Mouse (Mus musculus): ENCODE measurements around the gene Heatr4. TPM values are rescaled to one million over a fixed set of nuclear protein-coding genes. Genes with fewer than 3 reads are reported as not detected.

Heatr4 gene
- polyA plus RNA-seq, 1 experiment from 2014 or later: not detected

- peaks cover 14 to 22% of the 10 kb centered on the region in 2 experiments for H3K4me1 ChIP-seq (ENCODE audit: control insufficient read depth in 2 of 2, insufficient read depth in 2 of 2, low read length in 2 of 2)
- H3K9ac ChIP-seq (ENCODE audit: low read length): no peak overlapping the region
- WGBS: 63% methylated on average over 2 of the region's 2 CpGs
These were observed 12.6 kb upstream of the Heatr4 start for GRCm38 (mm10) chr12:83997221-83997620.

GRCm38 (mm10) chr12:83989378-83989777 is 4.7 kb upstream of the Heatr4 start:
- no peak overlapping the region for H3K9ac ChIP-seq (ENCODE audit: low read length)
- H3K4me2 ChIP-seq (ENCODE audit: low read length): peak overlapping the region; percentile 73; the same call in 1 of the 2 replicates
- H3K9me3 ChIP-seq (ENCODE audit: control insufficient read depth, low read length): no peaks in the 10 kb centered on the region
- no peak overlapping the region for H3K27ac ChIP-seq (replicated peaks in 1 of 2; ENCODE audit: control insufficient read depth in 1 of 2, insufficient read depth in 1 of 2, low read depth in 2 of 2, low read length in 2 of 2)
- no peak overlapping the region; a peak in 2 of 4 replicates for H3K4me3 ChIP-seq (ENCODE audit: control insufficient read depth in 1 of 2, insufficient read depth in 1 of 2, low read depth in 1 of 2, low read length in 2 of 2)
- no peaks in the 10 kb centered on the region for H3K27me3 ChIP-seq (ENCODE audit: control insufficient read depth, insufficient read depth, low read length)
- peaks cover 9 to 14% of the 10 kb centered on the region in 2 experiments; a peak in 3 of 4 replicates for H3K4me1 ChIP-seq (ENCODE audit: control insufficient read depth in 2 of 2, insufficient read depth in 2 of 2, low read length in 2 of 2)
- no peak for ATAC-seq (ENCODE audit: insufficient number of reproducible peaks, insufficient read depth, low FRiP score, low read depth)
- H3K36me3 ChIP-seq (ENCODE audit: control insufficient read depth, insufficient read depth, low read length): peaks cover 29% of the 10 kb centered on the region
- WGBS: 94% methylated on average over 4 of the region's 4 CpGs

More at GRCm38 (mm10) chr12:83997221-83997620, 12.6 kb upstream of the Heatr4 start:
- Histone ChIP-seq H3K4me2 (ENCODE audit: low read length) (no peak overlapping the region), H3K9me3 (ENCODE audit: control insufficient read depth, low read length) (peaks cover 7% of the 10 kb centered on the region), H3K27me3 (ENCODE audit: control insufficient read depth, insufficient read depth, low read length) (no peaks in the 10 kb centered on the region), H3K27ac (replicated peaks in 1 of 2; ENCODE audit: control insufficient read depth in 1 of 2, insufficient read depth in 1 of 2, low read depth in 2 of 2, low read length in 2 of 2) (no peak overlapping the region), H3K36me3 (ENCODE audit: control insufficient read depth, insufficient read depth, low read length) (peaks cover 19% of the 10 kb centered on the region), H3K4me3 (ENCODE audit: control insufficient read depth in 1 of 2, insufficient read depth in 1 of 2, low read depth in 1 of 2, low read length in 2 of 2) (no peak overlapping the region)
- ATAC-seq (ENCODE audit: insufficient number of reproducible peaks, insufficient read depth, low FRiP score, low read depth): no peak

- Histone ChIP-seq H3K4me1 (ENCODE audit: control insufficient read depth in 2 of 2, insufficient read depth in 2 of 2, low read length in 2 of 2) (peaks cover 9 to 14% of the 10 kb centered on the region in 2 experiments; a peak in 3 of 4 replicates), H3K4me2 (ENCODE audit: low read length) (peak overlapping the region; percentile 73), H3K36me3 (ENCODE audit: control insufficient read depth, insufficient read depth, low read length) (peaks cover 20% of the 10 kb centered on the region), H3K27ac (replicated peaks in 1 of 2; ENCODE audit: control insufficient read depth in 1 of 2, insufficient read depth in 1 of 2, low read depth in 2 of 2, low read length in 2 of 2) (peak overlapping the region; percentile 98 to 100), H3K9me3 (ENCODE audit: control insufficient read depth, low read length) (no peaks in the 10 kb centered on the region), H3K9ac (ENCODE audit: low read length) (peak overlapping the region; percentile 92), H3K4me3 (ENCODE audit: control insufficient read depth in 1 of 2, insufficient read depth in 1 of 2, low read depth in 1 of 2, low read length in 2 of 2) (peak overlapping the region; percentile 66 to 92), H3K27me3 (ENCODE audit: control insufficient read depth, insufficient read depth, low read length) (no peaks in the 10 kb centered on the region)
- no peak for ATAC-seq (ENCODE audit: insufficient number of reproducible peaks, insufficient read depth, low FRiP score, low read depth)
- 67% methylated on average over 4 of the region's 4 CpGs for WGBS
These were observed 3.8 kb upstream of the Heatr4 start for GRCm38 (mm10) chr12:83988483-83988882.

GRCm38 (mm10) chr12:83987583-83988441 is 3.2 kb upstream of the Heatr4 start, which contains the start of gene Acot2:
Acot2 (plus strand) TSS chr12:83987861.
- Histone ChIP-seq H3K4me1 (ENCODE audit: control insufficient read depth in 2 of 2, insufficient read depth in 2 of 2, low read length in 2 of 2) (peaks cover 9 to 14% of the 10 kb centered on the region in 2 experiments; a peak in 3 of 4 replicates), H3K9me3 (ENCODE audit: control insufficient read depth, low read length) (no peaks in the 10 kb centered on the region), H3K27me3 (ENCODE audit: control insufficient read depth, insufficient read depth, low read length) (no peaks in the 10 kb centered on the region), H3K4me2 (ENCODE audit: low read length) (peak within 1 kb of the TSS; percentile 73), H3K4me3 (ENCODE audit: control insufficient read depth in 1 of 2, insufficient read depth in 1 of 2, low read depth in 1 of 2, low read length in 2 of 2) (peak within 1 kb of the TSS; percentile 66 to 92), H3K9ac (ENCODE audit: low read length) (peak within 1 kb of the TSS; percentile 92), H3K36me3 (ENCODE audit: control insufficient read depth, insufficient read depth, low read length) (peaks cover 13% of the 10 kb centered on the region; the same call in 1 of the 2 replicates), H3K27ac (replicated peaks in 1 of 2; ENCODE audit: control insufficient read depth in 1 of 2, insufficient read depth in 1 of 2, low read depth in 2 of 2, low read length in 2 of 2) (peak within 1 kb of the TSS; percentile 98 to 100)
- WGBS: under 1% methylated on average over 77 of the region's 80 CpGs
- ATAC-seq (ENCODE audit: insufficient number of reproducible peaks, insufficient read depth, low FRiP score, low read depth): peak; percentile 78

- 9% methylated on average over 8 of the region's 8 CpGs for WGBS
- ATAC-seq (ENCODE audit: insufficient number of reproducible peaks, insufficient read depth, low FRiP score, low read depth): peak; percentile 60; the same call in 1 of the 2 replicates
These were observed 2.6 kb upstream of the Heatr4 start for GRCm38 (mm10) chr12:83987242-83987582.

GRCm38 (mm10) chr12:83981615-83982014 is 3.0 kb downstream of the Heatr4 start:
- no peak overlapping the region for H3K4me2 ChIP-seq (ENCODE audit: low read length)

More at GRCm38 (mm10) chr12:83987242-83987582, 2.6 kb upstream of the Heatr4 start:
- peak overlapping the region; percentile 92 for H3K9ac ChIP-seq (ENCODE audit: low read length)
- no peaks in the 10 kb centered on the region for H3K27me3 ChIP-seq (ENCODE audit: control insufficient read depth, insufficient read depth, low read length)
- H3K27ac ChIP-seq (replicated peaks in 1 of 2; ENCODE audit: control insufficient read depth in 1 of 2, insufficient read depth in 1 of 2, low read depth in 2 of 2, low read length in 2 of 2): peak overlapping the region; percentile 98 to 100
- peaks cover 11% of the 10 kb centered on the region; the same call in 1 of the 2 replicates for H3K36me3 ChIP-seq (ENCODE audit: control insufficient read depth, insufficient read depth, low read length)
- peak overlapping the region; percentile 73 for H3K4me2 ChIP-seq (ENCODE audit: low read length)
- peak overlapping the region; percentile 66 to 92 for H3K4me3 ChIP-seq (ENCODE audit: control insufficient read depth in 1 of 2, insufficient read depth in 1 of 2, low read depth in 1 of 2, low read length in 2 of 2)
- peaks cover 12 to 17% of the 10 kb centered on the region in 2 experiments; a peak in 3 of 4 replicates for H3K4me1 ChIP-seq (ENCODE audit: control insufficient read depth in 2 of 2, insufficient read depth in 2 of 2, low read length in 2 of 2)
- no peaks in the 10 kb centered on the region for H3K9me3 ChIP-seq (ENCODE audit: control insufficient read depth, low read length)

GRCm38 (mm10) chr12:83978862-83979261 is 5.8 kb downstream of the Heatr4 start:
- Histone ChIP-seq H3K9ac (ENCODE audit: low read length) (no peak overlapping the region), H3K4me1 (ENCODE audit: control insufficient read depth in 2 of 2, insufficient read depth in 2 of 2, low read length in 2 of 2) (peaks cover 3 to 4% of the 10 kb centered on the region in 2 experiments; a peak in 2 of 4 replicates), H3K27me3 (ENCODE audit: control insufficient read depth, insufficient read depth, low read length) (no peaks in the 10 kb centered on the region), H3K4me3 (ENCODE audit: control insufficient read depth in 1 of 2, insufficient read depth in 1 of 2, low read depth in 1 of 2, low read length in 2 of 2) (no peak overlapping the region), H3K27ac (replicated peaks in 1 of 2; ENCODE audit: control insufficient read depth in 1 of 2, insufficient read depth in 1 of 2, low read depth in 2 of 2, low read length in 2 of 2) (no peak overlapping the region), H3K4me2 (ENCODE audit: low read length) (no peak overlapping the region), H3K9me3 (ENCODE audit: control insufficient read depth, low read length) (0 out of 2 replicates have a peak, but pooled peaks cover 4% of the 10 kb centered on the region), H3K36me3 (ENCODE audit: control insufficient read depth, insufficient read depth, low read length) (no peaks in the 10 kb centered on the region)
- no peak for ATAC-seq (ENCODE audit: insufficient number of reproducible peaks, insufficient read depth, low FRiP score, low read depth)
- 88% methylated on average over 6 of the region's 6 CpGs for WGBS

More at GRCm38 (mm10) chr12:83981615-83982014, 3.0 kb downstream of the Heatr4 start:
- WGBS: 85% methylated on average over 4 of the region's 4 CpGs
- no peak overlapping the region for H3K27ac ChIP-seq (replicated peaks in 1 of 2; ENCODE audit: control insufficient read depth in 1 of 2, insufficient read depth in 1 of 2, low read depth in 2 of 2, low read length in 2 of 2)
- peaks cover 4 to 8% of the 10 kb centered on the region in 2 experiments; a peak in 3 of 4 replicates for H3K4me1 ChIP-seq (ENCODE audit: control insufficient read depth in 2 of 2, insufficient read depth in 2 of 2, low read length in 2 of 2)
- H3K27me3 ChIP-seq (ENCODE audit: control insufficient read depth, insufficient read depth, low read length): no peaks in the 10 kb centered on the region
- no peak for ATAC-seq (ENCODE audit: insufficient number of reproducible peaks, insufficient read depth, low FRiP score, low read depth)
- no peaks in the 10 kb centered on the region for H3K36me3 ChIP-seq (ENCODE audit: control insufficient read depth, insufficient read depth, low read length)
- H3K9me3 ChIP-seq (ENCODE audit: control insufficient read depth, low read length): no peaks in the 10 kb centered on the region
- no peak overlapping the region for H3K9ac ChIP-seq (ENCODE audit: low read length)
- no peak overlapping the region for H3K4me3 ChIP-seq (ENCODE audit: control insufficient read depth in 1 of 2, insufficient read depth in 1 of 2, low read depth in 1 of 2, low read length in 2 of 2)
